Mouse (Mus musculus) embryonic facial prominence, embryonic 11.5 days (tissue): Measurements from ENCODE around the gene Pacsin2. TPM values are rescaled to one million over a fixed set of nuclear protein-coding genes. Genes with fewer than 3 reads are reported as not detected.
"Not testable (repeated sequence)": the region's sequence is repeated elsewhere in the genome, so short reads cannot be mapped to it uniquely, and the experiment has no call there.

Experiments
- ATAC-seq: fragments of 200-750 bp; cut with Nextera tagmentation; replicated peaks from 2 replicates; pipeline ENCODE4 v1.8.0; 2017; ENCODE audit warnings: low read depth; ENCODE audit not compliant: insufficient number of reproducible peaks, low FRiP score, low TSS enrichment
- DNase-seq: peaks from one replicate; pipeline ENCODE4 v3.0.0-alpha.2; 2015; ENCODE audit warnings: low spot score
- H3K27ac ChIP-seq: fragments of 300-500 bp; sonication (generic); replicated peaks from 2 replicates; pipeline ENCODE4 v1.5.1; 2014; ENCODE audit warnings: mild to moderate bottlenecking, low read depth, low read length, control low read depth
- H3K27me3 ChIP-seq: fragments of 300-500 bp; sonication (generic); 2 replicates; pipeline ENCODE4 v1.6.1; 2014; ENCODE audit warnings: mild to moderate bottlenecking, low read length, moderate library complexity, mixed read lengths; ENCODE audit not compliant: control insufficient read depth, insufficient read depth
- H3K36me3 ChIP-seq: fragments of 300-500 bp; sonication (generic); replicated peaks from 2 replicates; pipeline ENCODE4 v1.6.1; 2014; ENCODE audit warnings: low read depth, mild to moderate bottlenecking, low read length, moderate library complexity, mixed read lengths; ENCODE audit not compliant: control insufficient read depth, insufficient read depth
- H3K4me1 ChIP-seq: fragments of 300-500 bp; sonication (generic); 2 replicates; pipeline ENCODE4 v1.6.1; 2014; ENCODE audit warnings: low read length, mixed read lengths; ENCODE audit not compliant: control insufficient read depth, insufficient read depth
- H3K4me2 ChIP-seq: fragments of 300-500 bp; sonication (generic); 2 replicates; pipeline ENCODE4 v1.6.1; 2014; ENCODE audit warnings: low read depth, mild to moderate bottlenecking, control low read depth, low read length, moderate library complexity
- H3K4me3 ChIP-seq: fragments of 300-500 bp; sonication (generic); 2 replicates; pipeline ENCODE4 v1.5.1; 2014; ENCODE audit warnings: low read depth, low read length, control low read depth
- H3K9ac ChIP-seq: fragments of 300-500 bp; sonication (generic); replicated peaks from 2 replicates; pipeline ENCODE4 v1.6.1; 2014; ENCODE audit warnings: mild to moderate bottlenecking, control low read depth, low read length
- H3K9me3 ChIP-seq: fragments of 300-500 bp; sonication (generic); replicated peaks from 2 replicates; pipeline ENCODE4 v1.6.1; 2016; ENCODE audit warnings: mild to moderate bottlenecking, low read length, inconsistent platforms, mixed read lengths; ENCODE audit not compliant: control insufficient read depth
- WGBS: fragments of 180-500 bp; shearing (Covaris S2); extraction: QIAGEN DNeasy Blood & Tissue Kit; methylation state at CpG from one replicate; pipeline ENCODE4 v1.1.7; 2014; 5-methylcytosine and 5-hydroxymethylcytosine counted together
- polyA plus RNA-seq: library from polyadenylated mRNA; unstranded; fragments of >200 nt; fragmentation: Nextera tagmentation; extraction: Ambion mirVana; gene quantifications from 2 replicates; pipeline ENCODE4 v1.2.1, GENCODE M21; 2014

Pacsin2 gene
- polyA plus RNA-seq, 1 experiment from 2014 or later: 41.9 TPM

GRCm38 (mm10) chr15:83464905-83465650 is 672 bp upstream of the Pacsin2 start:
- H3K9me3 ChIP-seq: no peaks in the 10 kb centered on the region
- H3K4me2 ChIP-seq: no peak overlapping the region
- H3K36me3 ChIP-seq: no peaks in the 10 kb centered on the region
- no peaks in the 10 kb centered on the region for H3K27me3 ChIP-seq
- peak overlapping the region; percentile 78 for H3K4me3 ChIP-seq
- no peak for ATAC-seq
- WGBS: 78% methylated on average over 19 of the region's 19 CpGs
- H3K4me1 ChIP-seq: no peaks in the 10 kb centered on the region; the same call in 1 of the 2 replicates
- DNase-seq: no peak
- H3K27ac ChIP-seq: no peak overlapping the region
- H3K9ac ChIP-seq: no peak overlapping the region

- 10% methylated on average over 17 of the region's 17 CpGs for WGBS
- ATAC-seq: no peak
Observed at GRCm38 (mm10) chr15:83463369-83464082, 880 bp downstream of the Pacsin2 start.

GRCm38 (mm10) chr15:83462349-83462748 is 2.1 kb downstream of the Pacsin2 start:
- H3K27me3 ChIP-seq, H3K27ac ChIP-seq, H3K4me1 ChIP-seq, H3K4me2 ChIP-seq, ATAC-seq, DNase-seq, H3K9ac ChIP-seq, H3K36me3 ChIP-seq, H3K9me3 ChIP-seq, H3K4me3 ChIP-seq: not testable (repeated sequence)
- WGBS: 90% methylated on average over 7 of the region's 8 CpGs

More at GRCm38 (mm10) chr15:83463369-83464082, 880 bp downstream of the Pacsin2 start:
- H3K9ac ChIP-seq: peak overlapping the region; percentile 78
- H3K36me3 ChIP-seq: no peaks in the 10 kb centered on the region
- peak overlapping the region; percentile 78 for H3K4me3 ChIP-seq
- no peak overlapping the region for H3K27ac ChIP-seq
- H3K4me1 ChIP-seq: no peaks in the 10 kb centered on the region; the same call in 1 of the 2 replicates
- DNase-seq: peak; percentile 35
- H3K4me2 ChIP-seq: peak overlapping the region; percentile 87
- H3K9me3 ChIP-seq: no peaks in the 10 kb centered on the region
- H3K27me3 ChIP-seq: no peaks in the 10 kb centered on the region

- DNase-seq (no peak), ATAC-seq (no peak)
- H3K36me3 ChIP-seq: no peaks in the 10 kb centered on the region
- H3K9ac ChIP-seq: no peak overlapping the region
- no peaks in the 10 kb centered on the region for H3K27me3 ChIP-seq
- no peak overlapping the region for H3K27ac ChIP-seq
- H3K4me3 ChIP-seq: no peak overlapping the region
- H3K9me3 ChIP-seq: no peaks in the 10 kb centered on the region
- no peak overlapping the region for H3K4me2 ChIP-seq
- WGBS: 76% methylated on average over 3 of the region's 3 CpGs
- H3K4me1 ChIP-seq: no peaks in the 10 kb centered on the region; the same call in 1 of the 2 replicates
Observed at GRCm38 (mm10) chr15:83460891-83461290, 3.5 kb downstream of the Pacsin2 start.

- no peaks in the 10 kb centered on the region for H3K4me1 ChIP-seq
- H3K9ac ChIP-seq: no peak overlapping the region
- ATAC-seq (no peak), DNase-seq (no peak)
- H3K27ac ChIP-seq: no peak overlapping the region
- H3K4me2 ChIP-seq: no peak overlapping the region
- H3K9me3 ChIP-seq: no peaks in the 10 kb centered on the region
- no peak overlapping the region for H3K4me3 ChIP-seq
- WGBS: 86% methylated on average over 1 of the region's 1 CpGs
- no peaks in the 10 kb centered on the region for H3K27me3 ChIP-seq
- H3K36me3 ChIP-seq: no peaks in the 10 kb centered on the region
Observed at GRCm38 (mm10) chr15:83457541-83457940, 6.9 kb downstream of the Pacsin2 start.

- Histone ChIP-seq H3K27ac (no peak overlapping the region), H3K4me2 (no peak overlapping the region), H3K27me3 (no peaks in the 10 kb centered on the region), H3K4me1 (no peaks in the 10 kb centered on the region), H3K9me3 (no peaks in the 10 kb centered on the region), H3K9ac (no peak overlapping the region), H3K4me3 (no peak overlapping the region), H3K36me3 (no peaks in the 10 kb centered on the region)
- ATAC-seq (no peak), DNase-seq (no peak)
- WGBS: 88% methylated on average over 5 of the region's 5 CpGs
Observed at GRCm38 (mm10) chr15:83455637-83456036, 8.8 kb downstream of the Pacsin2 start.

GRCm38 (mm10) chr15:83455034-83455433 is 9.4 kb downstream of the Pacsin2 start:
- H3K4me3 ChIP-seq: no peak overlapping the region
- 82% methylated on average over 3 of the region's 3 CpGs for WGBS
- H3K36me3 ChIP-seq: no peaks in the 10 kb centered on the region
- no peaks in the 10 kb centered on the region for H3K9me3 ChIP-seq
- no peak overlapping the region for H3K4me2 ChIP-seq
- H3K9ac ChIP-seq: no peak overlapping the region
- no peak for DNase-seq
- H3K27ac ChIP-seq: no peak overlapping the region
- ATAC-seq: no peak
- no peaks in the 10 kb centered on the region for H3K4me1 ChIP-seq
- H3K27me3 ChIP-seq: no peaks in the 10 kb centered on the region

GRCm38 (mm10) chr15:83454419-83454818 is 10.0 kb downstream of the Pacsin2 start:
- Histone ChIP-seq H3K9me3 (no peaks in the 10 kb centered on the region), H3K27me3 (no peaks in the 10 kb centered on the region), H3K4me3 (no peak overlapping the region), H3K9ac (no peak overlapping the region), H3K27ac (no peak overlapping the region), H3K36me3 (no peaks in the 10 kb centered on the region), H3K4me2 (no peak overlapping the region), H3K4me1 (no peaks in the 10 kb centered on the region)
- ATAC-seq (no peak), DNase-seq (no peak)
- WGBS: 82% methylated on average over 7 of the region's 7 CpGs
